Mouse (Mus musculus) spleen, adult 2 months (tissue): Measurements from ENCODE around the gene Sel1l3. TPM values are rescaled to one million over a fixed set of nuclear protein-coding genes. Genes with fewer than 3 reads are reported as not detected.

Source experiments
- DNase-seq, 2 experiments: peaks; one replicate each; pipeline versions ENCODE4 v3.0.0 to v3.0.0-alpha.2; 2012 to 2021; ENCODE audit warnings: low spot score in 2 of 2, low read depth in 1 of 2
- H3K27ac ChIP-seq: fragments of 200-500 bp; 2 replicates; pipeline ENCODE4 v1.5.1; 2012; ENCODE audit warnings: low read length, inconsistent platforms; ENCODE audit not compliant: insufficient read depth
- H3K27me3 ChIP-seq: fragments of 200-500 bp; 2 replicates; pipeline ENCODE4 v1.6.1; 2012; ENCODE audit warnings: mild to moderate bottlenecking, moderate library complexity, low read length, inconsistent platforms; ENCODE audit not compliant: control insufficient read depth, insufficient read depth
- H3K36me3 ChIP-seq: fragments of 200-500 bp; 2 replicates; pipeline ENCODE4 v1.6.1; 2012; ENCODE audit warnings: mild to moderate bottlenecking, low read length, inconsistent platforms; ENCODE audit not compliant: control insufficient read depth, insufficient read depth
- H3K4me1 ChIP-seq: fragments of 200-500 bp; 2 replicates; pipeline ENCODE4 v1.6.1; 2011; ENCODE audit warnings: inconsistent platforms; ENCODE audit not compliant: control insufficient read depth, insufficient read depth, insufficient read length
- H3K4me3 ChIP-seq: fragments of 200-500 bp; 2 replicates; pipeline ENCODE4 v1.5.1; 2011; ENCODE audit warnings: mild to moderate bottlenecking, inconsistent platforms; ENCODE audit not compliant: insufficient read depth, insufficient read length; ENCODE audit errors: extremely low read depth
- CTCF ChIP-seq: fragments of 200-500 bp; IDR thresholded peaks from 2 replicates; pipeline ENCODE4 v1.5.1; 2011; ENCODE audit warnings: mild to moderate bottlenecking, inconsistent platforms; ENCODE audit not compliant: insufficient read depth, insufficient read length, insufficient replicate concordance; ENCODE audit errors: extremely low read depth
- POLR2A ChIP-seq: fragments of 200-500 bp; IDR thresholded peaks from 2 replicates; pipeline ENCODE4 v1.6.1; 2011; ENCODE audit warnings: low read depth, low read length, inconsistent platforms
- WGBS: fragments of 180-500 bp; shearing (Covaris S2); methylation state at CpG from one replicate; pipeline ENCODE4 v1.1.7; 2018; 5-methylcytosine and 5-hydroxymethylcytosine counted together
- polyA plus RNA-seq: library from polyadenylated mRNA; depleted of rRNA; stranded (reverse); fragments of >200 nt; gene quantifications from 2 replicates; pipeline ENCODE4 v1.2.3, GENCODE M21; 2012

Sel1l3 gene
- polyA plus RNA-seq, 1 experiment, result 0.67 TPM

- Histone ChIP-seq H3K27me3 (no peaks in the 10 kb centered on the region), H3K4me3 (no peak overlapping the region), H3K4me1 (peaks cover 3% of the 10 kb centered on the region; the same call in 1 of the 2 replicates), H3K36me3 (no peaks in the 10 kb centered on the region), H3K27ac (no peak overlapping the region)
- WGBS, result 32% methylated on average over 2 of the region's 2 CpGs
- DNase-seq, result no peak
- TF ChIP-seq CTCF, result no peak
- TF ChIP-seq POLR2A, result no peak
Observed at GRCm38 (mm10) chr5:53194421-53194820, 19.3 kb downstream of the Sel1l3 start.

- Histone ChIP-seq H3K4me3 (no peak overlapping the region), H3K27ac (no peak overlapping the region), H3K36me3 (no peaks in the 10 kb centered on the region), H3K4me1 (peaks cover 4% of the 10 kb centered on the region; the same call in 1 of the 2 replicates), H3K27me3 (no peaks in the 10 kb centered on the region)
- DNase-seq, result no peak
- 91% methylated on average over 13 of the region's 13 CpGs for WGBS
- TF ChIP-seq POLR2A (no peak), CTCF (no peak)
Observed at GRCm38 (mm10) chr5:53193092-53194030, 20.4 kb downstream of the Sel1l3 start.

GRCm38 (mm10) chr5:53188608-53189007 lies 25.1 kb downstream of the Sel1l3 start:
- H3K36me3 ChIP-seq, result no peaks in the 10 kb centered on the region
- no peak overlapping the region for H3K27ac ChIP-seq
- TF ChIP-seq POLR2A (no peak), CTCF (no peak)
- peak in 1 of 2 experiments; percentile 15 for DNase-seq
- no peak overlapping the region for H3K4me3 ChIP-seq
- no peaks in the 10 kb centered on the region for H3K27me3 ChIP-seq
- WGBS, result 8% methylated on average over 2 of the region's 2 CpGs
- H3K4me1 ChIP-seq, result peaks cover 2% of the 10 kb centered on the region; the same call in 1 of the 2 replicates

GRCm38 (mm10) chr5:53187245-53187644 lies 26.5 kb downstream of the Sel1l3 start:
- WGBS, result 66% methylated on average over 10 of the region's 10 CpGs
- no peak for DNase-seq
- Histone ChIP-seq H3K4me3 (no peak overlapping the region), H3K27me3 (no peaks in the 10 kb centered on the region), H3K27ac (no peak overlapping the region), H3K36me3 (no peaks in the 10 kb centered on the region), H3K4me1 (peaks cover 2% of the 10 kb centered on the region; the same call in 1 of the 2 replicates)
- TF ChIP-seq CTCF (no peak), POLR2A (no peak)

GRCm38 (mm10) chr5:53185803-53186202 lies 27.9 kb downstream of the Sel1l3 start:
- H3K4me3 ChIP-seq, result no peak overlapping the region
- no peak for DNase-seq
- 92% methylated on average over 11 of the region's 11 CpGs for WGBS
- no peaks in the 10 kb centered on the region for H3K36me3 ChIP-seq
- no peak overlapping the region for H3K27ac ChIP-seq
- H3K27me3 ChIP-seq, result no peaks in the 10 kb centered on the region
- no peak for TF ChIP-seq CTCF
- no peak for TF ChIP-seq POLR2A
- peaks cover 2% of the 10 kb centered on the region; the same call in 1 of the 2 replicates for H3K4me1 ChIP-seq

- no peaks in the 10 kb centered on the region; the same call in 1 of the 2 replicates for H3K4me1 ChIP-seq
- H3K27ac ChIP-seq, result no peak overlapping the region
- DNase-seq, result no peak
- H3K27me3 ChIP-seq, result no peaks in the 10 kb centered on the region
- no peak overlapping the region for H3K4me3 ChIP-seq
- no peak for TF ChIP-seq CTCF
- no peak for TF ChIP-seq POLR2A
- no peaks in the 10 kb centered on the region for H3K36me3 ChIP-seq
- WGBS, result 84% methylated on average over 5 of the region's 5 CpGs
Observed at GRCm38 (mm10) chr5:53179965-53180364, 33.8 kb downstream of the Sel1l3 start.

GRCm38 (mm10) chr5:53176703-53177102 lies 37.0 kb downstream of the Sel1l3 start:
- 78% methylated on average over 6 of the region's 6 CpGs for WGBS
- no peaks in the 10 kb centered on the region for H3K27me3 ChIP-seq
- TF ChIP-seq POLR2A (no peak), CTCF (no peak)
- H3K27ac ChIP-seq, result no peak overlapping the region
- H3K4me3 ChIP-seq, result no peak overlapping the region
- no peaks in the 10 kb centered on the region for H3K36me3 ChIP-seq
- DNase-seq, result no peak
- H3K4me1 ChIP-seq, result no peaks in the 10 kb centered on the region; the same call in 1 of the 2 replicates
